Mouse (Mus musculus) heart, embryonic 13.5 days (tissue): ENCODE data around the gene Car7. TPM values are rescaled to one million over a fixed set of nuclear protein-coding genes. Genes with fewer than 3 reads are reported as not detected.

Source experiments
- ATAC-seq: fragments of 200-750 bp; cut with Nextera tagmentation; 2 replicates; pipeline ENCODE4 v1.8.0; 2017; ENCODE audit warnings: moderate TSS enrichment; ENCODE audit not compliant: insufficient number of reproducible peaks, low FRiP score, low TSS enrichment; ENCODE audit errors: extremely low read depth
- H3K27ac ChIP-seq: fragments of 300-500 bp; sonication (generic); replicated peaks from 2 replicates; pipeline ENCODE4 v1.5.1; 2015; ENCODE audit warnings: moderate library complexity, mild to moderate bottlenecking, inconsistent platforms
- H3K27me3 ChIP-seq: fragments of 300-500 bp; sonication (generic); replicated peaks from 2 replicates; pipeline ENCODE4 v1.6.1; 2015; ENCODE audit warnings: mild to moderate bottlenecking, inconsistent platforms
- H3K36me3 ChIP-seq: fragments of 300-500 bp; sonication (generic); 2 replicates; pipeline ENCODE4 v1.6.1; 2015; ENCODE audit warnings: mild to moderate bottlenecking, inconsistent platforms
- H3K4me1 ChIP-seq: fragments of 300-500 bp; sonication (generic); 2 replicates; pipeline ENCODE4 v1.6.1; 2015; ENCODE audit warnings: inconsistent platforms
- H3K4me2 ChIP-seq: fragments of 300-500 bp; sonication (generic); 2 replicates; pipeline ENCODE4 v1.6.1; 2015; ENCODE audit warnings: inconsistent platforms, mild to moderate bottlenecking, moderate library complexity
- H3K4me3 ChIP-seq: fragments of 300-500 bp; sonication (generic); 2 replicates; pipeline ENCODE4 v1.5.1; 2015; ENCODE audit warnings: moderate library complexity, mild to moderate bottlenecking, inconsistent platforms
- H3K9ac ChIP-seq: fragments of 300-500 bp; sonication (generic); 2 replicates; pipeline ENCODE4 v1.6.1; 2015; ENCODE audit warnings: inconsistent platforms, mild to moderate bottlenecking, moderate library complexity
- H3K9me3 ChIP-seq: fragments of 300-500 bp; sonication (generic); 2 replicates; pipeline ENCODE4 v1.6.1; 2016; ENCODE audit warnings: inconsistent platforms
- whole genome bisulfite sequencing: fragments of 180-500 bp; shearing (Covaris S2); methylation state at CpG from one replicate; pipeline ENCODE4 v1.1.7; 2015; ENCODE audit warnings: mixed read lengths; 5-methylcytosine and 5-hydroxymethylcytosine counted together
- polyA plus RNA-seq: library from polyadenylated mRNA; unstranded; fragments of >200 nt; fragmentation: Nextera tagmentation; extraction: Ambion mirVana; gene quantifications from 2 replicates; pipeline ENCODE4 v1.2.1, GENCODE M21; 2015

Car7 gene
- polyA plus RNA-seq = 0.80 and 1.4 TPM in 2 replicates

- peaks cover 22% of the 10 kb centered on the region for H3K27me3 ChIP-seq
- peak within 1 kb of the TSS; percentile 90 for H3K4me3 ChIP-seq
- H3K27ac ChIP-seq = peak within 1 kb of the TSS; percentile 82
- peak; percentile 85 for ATAC-seq
- no peaks in the 10 kb centered on the region for H3K9me3 ChIP-seq
- peak within 1 kb of the TSS; percentile 85 for H3K4me2 ChIP-seq
- peaks cover 20% of the 10 kb centered on the region for H3K36me3 ChIP-seq
- H3K4me1 ChIP-seq = peaks cover 29% of the 10 kb centered on the region
- WGBS = under 1% methylated on average over 70 of the region's 70 CpGs
- peak within 1 kb of the TSS; percentile 98 for H3K9ac ChIP-seq
These were observed at the start of gene Car7, which contains the start of gene Nae1 for GRCm38 (mm10) chr8:104533971-104534778. Gene Car7 (plus strand): TSS chr8:104534689. Gene Nae1 (minus strand): TSS chr8:104534637.

- no peaks in the 10 kb centered on the region for H3K9me3 ChIP-seq
- WGBS = 1% methylated on average over 64 of the region's 64 CpGs
- no peaks in the 10 kb centered on the region for H3K27me3 ChIP-seq
- peaks cover 11% of the 10 kb centered on the region for H3K4me1 ChIP-seq
- peak within 1 kb of the TSS; percentile 100 for H3K4me2 ChIP-seq
- H3K27ac ChIP-seq = peak within 1 kb of the TSS; percentile 28; the same call in 1 of the 2 replicates
- peak within 1 kb of the TSS; percentile 71 for H3K4me3 ChIP-seq
- H3K9ac ChIP-seq = peak within 1 kb of the TSS; percentile 85
- peak; percentile 25; the same call in 1 of the 2 replicates for ATAC-seq
- peaks cover 27% of the 10 kb centered on the region for H3K36me3 ChIP-seq
These were observed 25.2 kb upstream of the Car7 start, which contains the start of gene Terb1 for GRCm38 (mm10) chr8:104509061-104510006. Gene Terb1 (minus strand): TSS chr8:104509910.

GRCm38 (mm10) chr8:104510134-104510533 lies 24.4 kb upstream of the Car7 start:
- H3K9ac ChIP-seq = no peak overlapping the region
- no peaks in the 10 kb centered on the region for H3K27me3 ChIP-seq
- H3K27ac ChIP-seq = no peak overlapping the region
- ATAC-seq = no peak
- 75% methylated on average over 3 of the region's 3 CpGs for WGBS
- H3K4me3 ChIP-seq = peak overlapping the region; percentile 71; the same call in 1 of the 2 replicates
- peaks cover 35% of the 10 kb centered on the region for H3K36me3 ChIP-seq
- peak overlapping the region; percentile 100 for H3K4me2 ChIP-seq
- peaks cover 11% of the 10 kb centered on the region for H3K4me1 ChIP-seq
- H3K9me3 ChIP-seq = no peaks in the 10 kb centered on the region

GRCm38 (mm10) chr8:104517872-104518271 lies 16.6 kb upstream of the Car7 start:
- no peak overlapping the region for H3K4me2 ChIP-seq
- no peaks in the 10 kb centered on the region for H3K9me3 ChIP-seq
- H3K36me3 ChIP-seq = peaks cover 88% of the 10 kb centered on the region

GRCm38 (mm10) chr8:104529671-104530070 lies 4.8 kb upstream of the Car7 start:
- Histone ChIP-seq H3K9ac (no peak overlapping the region), H3K9me3 (no peaks in the 10 kb centered on the region), H3K4me2 (no peak overlapping the region), H3K4me3 (no peak overlapping the region), H3K36me3 (peaks cover 54% of the 10 kb centered on the region), H3K27me3 (no peaks in the 10 kb centered on the region), H3K4me1 (peaks cover 17% of the 10 kb centered on the region), H3K27ac (no peak overlapping the region)
- WGBS = 79% methylated on average over 6 of the region's 6 CpGs
- no peak for ATAC-seq

More at GRCm38 (mm10) chr8:104517872-104518271, 16.6 kb upstream of the Car7 start:
- Histone ChIP-seq H3K27me3 (no peaks in the 10 kb centered on the region), H3K9ac (no peak overlapping the region), H3K4me3 (no peak overlapping the region), H3K4me1 (no peaks in the 10 kb centered on the region), H3K27ac (no peak overlapping the region)
- ATAC-seq = no peak
- WGBS = 81% methylated on average over 5 of the region's 5 CpGs

- Histone ChIP-seq H3K27ac (peak overlapping the region; percentile 82; the same call in 1 of the 2 replicates), H3K4me3 (peak overlapping the region; percentile 90), H3K27me3 (peaks cover 16% of the 10 kb centered on the region), H3K4me2 (peak overlapping the region; percentile 85), H3K9me3 (no peaks in the 10 kb centered on the region), H3K4me1 (peaks cover 29% of the 10 kb centered on the region), H3K9ac (peak overlapping the region; percentile 98), H3K36me3 (peaks cover 22% of the 10 kb centered on the region)
- 23% methylated on average over 7 of the region's 7 CpGs for WGBS
- no peak for ATAC-seq
These were observed 938 bp upstream of the Car7 start for GRCm38 (mm10) chr8:104533551-104533950.

- Histone ChIP-seq H3K4me2 (peak overlapping the region; percentile 85), H3K4me1 (peaks cover 29% of the 10 kb centered on the region), H3K27ac (no peak overlapping the region; the same call in 1 of the 2 replicates), H3K27me3 (peaks cover 28% of the 10 kb centered on the region), H3K9me3 (no peaks in the 10 kb centered on the region), H3K36me3 (peaks cover 14% of the 10 kb centered on the region), H3K4me3 (peak overlapping the region; percentile 90), H3K9ac (peak overlapping the region; percentile 98)
- 11% methylated on average over 9 of the region's 9 CpGs for WGBS
- ATAC-seq = peak; percentile 5; the same call in 1 of the 2 replicates
These were observed 271 bp downstream of the Car7 start for GRCm38 (mm10) chr8:104534779-104535141.

- 21% methylated on average over 7 of the region's 7 CpGs for WGBS
- Histone ChIP-seq H3K4me3 (peak overlapping the region; percentile 90), H3K36me3 (peaks cover 8% of the 10 kb centered on the region), H3K27me3 (peaks cover 34% of the 10 kb centered on the region), H3K4me2 (peak overlapping the region; percentile 85), H3K9me3 (no peaks in the 10 kb centered on the region), H3K9ac (peak overlapping the region; percentile 98), H3K27ac (no peak overlapping the region), H3K4me1 (peaks cover 29% of the 10 kb centered on the region)
- no peak for ATAC-seq
These were observed 889 bp downstream of the Car7 start for GRCm38 (mm10) chr8:104535378-104535777.

GRCm38 (mm10) chr8:104536028-104536427 lies 1.5 kb downstream of the Car7 start:
- ATAC-seq = no peak
- Histone ChIP-seq H3K9me3 (no peaks in the 10 kb centered on the region), H3K4me3 (peak overlapping the region; percentile 90), H3K36me3 (peaks cover 4% of the 10 kb centered on the region), H3K27ac (no peak overlapping the region), H3K9ac (no peak overlapping the region), H3K27me3 (peaks cover 40% of the 10 kb centered on the region), H3K4me2 (peak overlapping the region; percentile 85), H3K4me1 (peaks cover 36% of the 10 kb centered on the region)
- WGBS = 78% methylated on average over 4 of the region's 4 CpGs

- no peaks in the 10 kb centered on the region for H3K9me3 ChIP-seq
- H3K36me3 ChIP-seq = no peaks in the 10 kb centered on the region
- WGBS = 87% methylated on average over 4 of the region's 4 CpGs
- H3K4me2 ChIP-seq = no peak overlapping the region
- peaks cover 69% of the 10 kb centered on the region for H3K27me3 ChIP-seq
- H3K4me3 ChIP-seq = no peak overlapping the region
- no peak overlapping the region for H3K9ac ChIP-seq
- no peak for ATAC-seq
- H3K4me1 ChIP-seq = peaks cover 33% of the 10 kb centered on the region
- no peak overlapping the region for H3K27ac ChIP-seq
These were observed 4.4 kb downstream of the Car7 start for GRCm38 (mm10) chr8:104538896-104539295.

- ATAC-seq = no peak
These were observed 5.1 kb downstream of the Car7 start for GRCm38 (mm10) chr8:104539566-104539965.

More at GRCm38 (mm10) chr8:104539566-104539965, 5.1 kb downstream of the Car7 start:
- Histone ChIP-seq H3K9me3 (no peaks in the 10 kb centered on the region), H3K27ac (no peak overlapping the region), H3K36me3 (no peaks in the 10 kb centered on the region), H3K4me3 (no peak overlapping the region), H3K4me2 (no peak overlapping the region), H3K9ac (no peak overlapping the region), H3K27me3 (peaks cover 76% of the 10 kb centered on the region), H3K4me1 (peaks cover 33% of the 10 kb centered on the region)
- WGBS = 90% methylated on average over 2 of the region's 2 CpGs
